Mouse (Mus musculus) intestine, postnatal 0 days (tissue): ENCODE data around the gene Snx21. TPM values are rescaled to one million over a fixed set of nuclear protein-coding genes. Genes with fewer than 3 reads are reported as not detected.

Experiments
- ATAC-seq: fragments of 200-750 bp; cut with Nextera tagmentation; 2 replicates; pipeline ENCODE4 v1.8.0; 2017; ENCODE audit warnings: mild to moderate bottlenecking, moderate TSS enrichment, moderate library complexity
- H3K27ac ChIP-seq: fragments of 300-500 bp; sonication (generic); 2 replicates; pipeline ENCODE4 v1.5.1; 2014; ENCODE audit warnings: mild to moderate bottlenecking, low read depth, low read length, moderate library complexity
- H3K27me3 ChIP-seq: fragments of 300-500 bp; sonication (generic); replicated peaks from 2 replicates; pipeline ENCODE4 v1.6.1; 2014; ENCODE audit warnings: low read length, mixed read lengths; ENCODE audit not compliant: control insufficient read depth, insufficient read depth
- H3K36me3 ChIP-seq: fragments of 300-500 bp; sonication (generic); 2 replicates; pipeline ENCODE4 v1.6.1; 2014; ENCODE audit warnings: mild to moderate bottlenecking, moderate library complexity; ENCODE audit not compliant: control insufficient read depth, insufficient read depth
- H3K4me1 ChIP-seq: fragments of 300-500 bp; sonication (generic); replicated peaks from 2 replicates; pipeline ENCODE4 v1.6.1; 2014; ENCODE audit warnings: antibody characterized with exemption, low read length, mixed read lengths; ENCODE audit not compliant: control insufficient read depth, insufficient read depth
- H3K4me2 ChIP-seq: fragments of 300-500 bp; sonication (generic); replicated peaks from 2 replicates; pipeline ENCODE4 v1.6.1; 2014; ENCODE audit warnings: low read depth, mild to moderate bottlenecking, moderate library complexity
- H3K4me3 ChIP-seq: fragments of 300-500 bp; sonication (generic); 2 replicates; pipeline ENCODE4 v1.5.1; 2014; ENCODE audit warnings: low read depth, low read length
- H3K9ac ChIP-seq: fragments of 300-500 bp; sonication (generic); 2 replicates; pipeline ENCODE4 v1.6.1; 2014; ENCODE audit warnings: mild to moderate bottlenecking, low read depth, low read length
- H3K9me3 ChIP-seq: fragments of 300-500 bp; sonication (generic); 2 replicates; pipeline ENCODE4 v1.6.1; 2016; ENCODE audit warnings: mixed run types; ENCODE audit not compliant: control insufficient read depth
- CTCF ChIP-seq: sonication (generic); IDR thresholded peaks from 2 replicates; pipeline ENCODE4 v1.5.1; 2016; ENCODE audit warnings: low read depth, mild to moderate bottlenecking, control low read depth, antibody characterized with exemption, moderate library complexity
- WGBS: fragments of 180-500 bp; shearing (Covaris S2); extraction: QIAGEN DNeasy Blood & Tissue Kit; methylation state at CpG from one replicate; pipeline ENCODE4 v1.1.7; 2014; 5-methylcytosine and 5-hydroxymethylcytosine counted together
- polyA plus RNA-seq: library from polyadenylated mRNA; unstranded; fragments of >200 nt; fragmentation: Nextera tagmentation; extraction: Ambion mirVana; gene quantifications from 2 replicates; pipeline ENCODE4 v1.2.1, GENCODE M21; 2015

The Snx21 gene
- polyA plus RNA-seq, 1 experiment from 2014 or later, result 12.5 TPM

GRCm38 (mm10) chr2:164823969-164824368 lies 38.3 kb downstream of the Snx21 start:
- Histone ChIP-seq H3K9me3 (no peaks in the 10 kb centered on the region), H3K4me3 (no peak overlapping the region), H3K4me1 (no peaks in the 10 kb centered on the region), H3K27ac (no peak overlapping the region), H3K4me2 (no peak overlapping the region), H3K9ac (no peak overlapping the region), H3K36me3 (peaks cover 55% of the 10 kb centered on the region), H3K27me3 (no peaks in the 10 kb centered on the region)
- no peak for ATAC-seq
- no peak for TF ChIP-seq CTCF
- 87% methylated on average over 4 of the region's 4 CpGs for WGBS

GRCm38 (mm10) chr2:164825521-164825920 lies 39.9 kb downstream of the Snx21 start:
- Histone ChIP-seq H3K4me2 (no peak overlapping the region), H3K27ac (no peak overlapping the region), H3K9ac (no peak overlapping the region), H3K4me3 (no peak overlapping the region), H3K27me3 (no peaks in the 10 kb centered on the region), H3K36me3 (peaks cover 48% of the 10 kb centered on the region), H3K9me3 (no peaks in the 10 kb centered on the region), H3K4me1 (no peaks in the 10 kb centered on the region)
- no peak for TF ChIP-seq CTCF
- no peak for ATAC-seq
- WGBS, result 94% methylated on average over 17 of the region's 17 CpGs

- WGBS, result 86% methylated on average over 16 of the region's 16 CpGs
Observed at GRCm38 (mm10) chr2:164827146-164827850, 41.7 kb downstream of the Snx21 start.

GRCm38 (mm10) chr2:164828437-164828836 lies 42.8 kb downstream of the Snx21 start, which contains the start of gene Spata25:
Gene Spata25 (minus strand): TSS chr2:164828537.
- no peaks in the 10 kb centered on the region for H3K27me3 ChIP-seq
- 87% methylated on average over 6 of the region's 6 CpGs for WGBS
- peaks cover 34% of the 10 kb centered on the region for H3K36me3 ChIP-seq
- no peak within 1 kb of the TSS for H3K9ac ChIP-seq
- no peak within 1 kb of the TSS for H3K4me2 ChIP-seq
- 0 out of 2 replicates have a peak, but pooled peaks cover 3% of the 10 kb centered on the region for H3K4me1 ChIP-seq
- no peak for TF ChIP-seq CTCF
- no peak within 1 kb of the TSS for H3K4me3 ChIP-seq
- no peak for ATAC-seq
- H3K27ac ChIP-seq, result no peak within 1 kb of the TSS
- no peaks in the 10 kb centered on the region for H3K9me3 ChIP-seq

More at GRCm38 (mm10) chr2:164827146-164827850, 41.7 kb downstream of the Snx21 start:
- no peak for TF ChIP-seq CTCF
- Histone ChIP-seq H3K27me3 (no peaks in the 10 kb centered on the region), H3K9me3 (no peaks in the 10 kb centered on the region), H3K9ac (no peak overlapping the region), H3K36me3 (peaks cover 34% of the 10 kb centered on the region), H3K27ac (no peak overlapping the region), H3K4me2 (no peak overlapping the region), H3K4me3 (no peak overlapping the region), H3K4me1 (no peaks in the 10 kb centered on the region)
- no peak for ATAC-seq

- Histone ChIP-seq H3K9ac (no peak overlapping the region), H3K4me2 (no peak overlapping the region), H3K27ac (no peak overlapping the region), H3K27me3 (no peaks in the 10 kb centered on the region), H3K9me3 (no peaks in the 10 kb centered on the region), H3K4me3 (no peak overlapping the region), H3K4me1 (0 out of 2 replicates have a peak, but pooled peaks cover 3% of the 10 kb centered on the region), H3K36me3 (peaks cover 34% of the 10 kb centered on the region)
- WGBS, result 93% methylated on average over 1 of the region's 1 CpGs
- no peak for ATAC-seq
- no peak for TF ChIP-seq CTCF
Observed at GRCm38 (mm10) chr2:164829090-164829489, 43.5 kb downstream of the Snx21 start.

GRCm38 (mm10) chr2:164831029-164831428 lies 45.4 kb downstream of the Snx21 start:
- ATAC-seq, result peak; percentile 22; the same call in 1 of the 2 replicates
- Histone ChIP-seq H3K4me2 (no peak overlapping the region), H3K27me3 (no peaks in the 10 kb centered on the region), H3K27ac (no peak overlapping the region; the same call in 1 of the 2 replicates), H3K36me3 (peaks cover 22% of the 10 kb centered on the region), H3K4me3 (no peak overlapping the region), H3K9ac (no peak overlapping the region), H3K9me3 (no peaks in the 10 kb centered on the region), H3K4me1 (0 out of 2 replicates have a peak, but pooled peaks cover 3% of the 10 kb centered on the region)
- 66% methylated on average over 10 of the region's 10 CpGs for WGBS
- no peak for TF ChIP-seq CTCF
